Mouse (Mus musculus) testis, adult 2 months (tissue): ENCODE results near the gene Mmp24. TPM values are rescaled to one million over a fixed set of nuclear protein-coding genes. Genes with fewer than 3 reads are reported as not detected.
"Not testable (repeated sequence)": the region's sequence is repeated elsewhere in the genome, so short reads cannot be mapped to it uniquely, and the experiment has no call there.

Experiments used
- H3K27ac ChIP-seq: fragments of 200-500 bp; 2 replicates; pipeline ENCODE4 v1.5.1; 2012; ENCODE audit warnings: low read depth, low read length; ENCODE audit not compliant: control insufficient read depth, insufficient read depth
- H3K27me3 ChIP-seq: fragments of 200-500 bp; 2 replicates; pipeline ENCODE4 v1.6.1; 2012; ENCODE audit warnings: mild to moderate bottlenecking, low read length, moderate library complexity; ENCODE audit not compliant: control insufficient read depth, insufficient read depth
- H3K36me3 ChIP-seq: fragments of 200-500 bp; 2 replicates; pipeline ENCODE4 v1.6.1; 2012; ENCODE audit warnings: mild to moderate bottlenecking, low read length; ENCODE audit not compliant: control insufficient read depth, insufficient read depth
- H3K4me1 ChIP-seq: fragments of 200-500 bp; 2 replicates; pipeline ENCODE4 v1.6.1; 2012; ENCODE audit warnings: low read length; ENCODE audit not compliant: control insufficient read depth, insufficient read depth
- H3K4me3 ChIP-seq: fragments of 200-500 bp; 2 replicates; pipeline ENCODE4 v1.5.1; 2012; ENCODE audit warnings: low read depth, mild to moderate bottlenecking, low read length, moderate library complexity, mixed read lengths; ENCODE audit not compliant: control insufficient read depth
- CTCF ChIP-seq: fragments of 200-500 bp; IDR thresholded peaks from 2 replicates; pipeline ENCODE4 v1.5.1; 2012; ENCODE audit warnings: low read depth, mild to moderate bottlenecking, inconsistent platforms, low read length, moderate library complexity; ENCODE audit not compliant: control insufficient read depth, insufficient read depth, insufficient replicate concordance
- POLR2A ChIP-seq: fragments of 200-500 bp; IDR thresholded peaks from 2 replicates; pipeline ENCODE4 v1.6.1; 2012; ENCODE audit warnings: low read depth, mild to moderate bottlenecking, inconsistent platforms, low read length, moderate library complexity; ENCODE audit not compliant: control insufficient read depth
- polyA plus RNA-seq: library from polyadenylated mRNA; depleted of rRNA; stranded (reverse); fragments of >200 nt; gene quantifications from 2 replicates; pipeline ENCODE4 v1.2.3, GENCODE M21; 2012; rRNA removed

The Mmp24 gene
- polyA plus RNA-seq: 1.6 and 2.1 TPM in 2 replicates

GRCm38 (mm10) chr2:155774927-155775684 lies at the start of gene Mmp24:
TSS of gene Mmp24 (plus strand) at chr2:155775342.
- Histone ChIP-seq H3K27me3 (peaks cover 5% of the 10 kb centered on the region), H3K4me1 (peaks cover 10% of the 10 kb centered on the region), H3K4me3 (peak within 1 kb of the TSS; percentile 87), H3K36me3 (no peaks in the 10 kb centered on the region), H3K27ac (no peak within 1 kb of the TSS)
- no peak for TF ChIP-seq CTCF
- no peak for TF ChIP-seq POLR2A

DNA sequence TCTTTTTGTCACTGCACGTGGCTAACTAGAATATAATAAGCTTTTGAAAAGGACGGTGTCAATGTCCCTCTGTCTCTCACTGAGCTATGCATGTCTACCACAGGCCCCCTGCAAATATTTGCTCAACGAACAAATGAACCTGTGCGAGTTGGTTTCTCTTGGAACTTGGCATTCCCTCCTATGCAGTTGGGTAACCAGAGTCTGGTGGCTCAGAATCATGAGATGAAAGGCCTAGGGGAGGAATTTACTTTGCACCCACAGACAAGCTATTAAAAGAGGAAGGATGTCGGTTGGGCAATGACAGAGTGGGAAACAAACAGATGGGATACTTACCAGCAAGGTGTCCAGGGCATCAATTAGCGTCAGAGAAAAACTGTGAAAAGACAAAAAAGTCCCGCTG lies 48.8 kb upstream of the Mmp24 start:
- H3K27me3 ChIP-seq: no peaks in the 10 kb centered on the region
- no peak overlapping the region for H3K4me3 ChIP-seq
- TF ChIP-seq POLR2A (no peak), CTCF (no peak)
- no peaks in the 10 kb centered on the region for H3K36me3 ChIP-seq
- peaks cover 8% of the 10 kb centered on the region for H3K4me1 ChIP-seq
- H3K27ac ChIP-seq: no peak overlapping the region

GRCm38 (mm10) chr2:155727764-155728395 lies 47.3 kb upstream of the Mmp24 start:
- Histone ChIP-seq H3K4me3 (no peak overlapping the region), H3K4me1 (peaks cover 8% of the 10 kb centered on the region), H3K36me3 (no peaks in the 10 kb centered on the region), H3K27ac (no peak overlapping the region), H3K27me3 (no peaks in the 10 kb centered on the region)
- TF ChIP-seq POLR2A (no peak), CTCF (no peak)

GRCm38 (mm10) chr2:155728742-155729141 lies 46.4 kb upstream of the Mmp24 start:
- Histone ChIP-seq H3K27me3 (no peaks in the 10 kb centered on the region), H3K4me1 (peaks cover 8% of the 10 kb centered on the region), H3K4me3 (peak overlapping the region; percentile 99), H3K27ac (no peak overlapping the region), H3K36me3 (no peaks in the 10 kb centered on the region)
- TF ChIP-seq POLR2A (no peak), CTCF (no peak)

DNA sequence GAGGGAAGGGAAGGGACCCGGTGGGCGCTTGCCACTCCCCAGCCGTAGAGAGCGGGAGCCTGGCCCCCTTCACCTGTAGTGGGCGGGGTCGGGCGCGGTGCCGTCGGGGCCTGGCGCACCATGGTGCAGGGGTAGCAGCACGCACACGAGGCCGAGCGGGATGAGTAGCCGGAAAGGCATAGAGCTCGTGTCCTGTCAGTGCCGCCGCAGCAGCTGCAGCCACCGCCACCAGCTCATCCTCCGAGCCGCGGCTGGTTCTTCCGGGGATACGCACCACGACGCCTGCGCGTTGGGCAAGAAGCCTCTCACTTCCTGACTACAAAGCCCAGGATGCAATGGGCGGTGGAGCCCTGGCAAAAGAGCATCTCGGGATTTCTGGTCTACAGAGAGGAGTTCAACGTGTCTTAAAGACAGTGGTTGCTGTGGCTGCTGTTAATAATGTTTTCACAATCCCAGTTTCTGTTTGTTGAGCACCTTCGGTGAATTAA lies 45.9 kb upstream of the Mmp24 start, which contains the start of gene Edem2:
Edem2 (minus strand) TSS at position 318 of the 488 bp plus-strand sequence.
- H3K4me3 ChIP-seq: peak within 1 kb of the TSS; percentile 99

GRCm38 (mm10) chr2:155735080-155735479 lies 40.1 kb upstream of the Mmp24 start:
- H3K4me3 ChIP-seq: no peak overlapping the region
- H3K27ac ChIP-seq: no peak overlapping the region
- no peaks in the 10 kb centered on the region for H3K36me3 ChIP-seq
- H3K4me1 ChIP-seq: no peaks in the 10 kb centered on the region
- TF ChIP-seq POLR2A (no peak), CTCF (no peak)
- H3K27me3 ChIP-seq: no peaks in the 10 kb centered on the region

More for the DNA sequence above, 45.9 kb upstream of the Mmp24 start, which contains the start of gene Edem2:
- no peaks in the 10 kb centered on the region for H3K27me3 ChIP-seq
- H3K36me3 ChIP-seq: no peaks in the 10 kb centered on the region
- no peak for TF ChIP-seq CTCF
- peak; percentile 81 for TF ChIP-seq POLR2A
- H3K27ac ChIP-seq: no peak within 1 kb of the TSS
- peaks cover 8% of the 10 kb centered on the region for H3K4me1 ChIP-seq

GRCm38 (mm10) chr2:155735766-155736165 lies 39.4 kb upstream of the Mmp24 start, which contains the start of gene Gm17581:
TSS of gene Gm17581 (minus strand) at chr2:155735866.
- H3K4me3 ChIP-seq, H3K27me3 ChIP-seq, H3K4me1 ChIP-seq, H3K27ac ChIP-seq, H3K36me3 ChIP-seq: not testable (repeated sequence)
